Mouse (Mus musculus) intestine, embryonic 14.5 days (tissue): ENCODE data around the gene Por. TPM values are rescaled to one million over a fixed set of nuclear protein-coding genes. Genes with fewer than 3 reads are reported as not detected.

Experiments used
- ATAC-seq: fragments of 200-750 bp; cut with Nextera tagmentation; replicated peaks from 2 replicates; pipeline ENCODE4 v1.8.0; 2017; ENCODE audit warnings: low read depth, moderate number of reproducible peaks, moderate TSS enrichment, moderate library complexity; ENCODE audit not compliant: low FRiP score, low TSS enrichment
- DNase-seq: peaks from one replicate; pipeline ENCODE4 v3.0.0-alpha.2; 2018; ENCODE audit warnings: low spot score
- H3K27ac ChIP-seq: fragments of 300-500 bp; sonication (generic); 2 replicates; pipeline ENCODE4 v1.5.1; 2014; ENCODE audit warnings: low read depth, mild to moderate bottlenecking, control low read depth
- H3K27me3 ChIP-seq: fragments of 300-500 bp; sonication (generic); replicated peaks from 2 replicates; pipeline ENCODE4 v1.6.1; 2014; ENCODE audit warnings: low read length, control low read depth; ENCODE audit not compliant: control insufficient read depth, insufficient read depth
- H3K36me3 ChIP-seq: fragments of 300-500 bp; sonication (generic); 2 replicates; pipeline ENCODE4 v1.6.1; 2014; ENCODE audit warnings: low read length, control low read depth; ENCODE audit not compliant: control insufficient read depth, insufficient read depth
- H3K4me1 ChIP-seq: fragments of 300-500 bp; sonication (generic); replicated peaks from 2 replicates; pipeline ENCODE4 v1.6.1; 2014; ENCODE audit warnings: low read length, control low read depth, mixed read lengths; ENCODE audit not compliant: control insufficient read depth, insufficient read depth
- H3K4me2 ChIP-seq: fragments of 300-500 bp; sonication (generic); 2 replicates; pipeline ENCODE4 v1.6.1; 2014; ENCODE audit warnings: low read length
- H3K4me3 ChIP-seq: fragments of 300-500 bp; sonication (generic); 2 replicates; pipeline ENCODE4 v1.5.1; 2014; ENCODE audit warnings: low read depth, low read length, control low read depth, mixed read lengths
- H3K9ac ChIP-seq: fragments of 300-500 bp; sonication (generic); 2 replicates; pipeline ENCODE4 v1.6.1; 2014; ENCODE audit warnings: mild to moderate bottlenecking, low read length
- H3K9me3 ChIP-seq: fragments of 300-500 bp; sonication (generic); 2 replicates; pipeline ENCODE4 v1.6.1; 2016; ENCODE audit warnings: low read length, control low read depth; ENCODE audit not compliant: control insufficient read depth
- WGBS: fragments of 180-500 bp; shearing (Covaris S2); extraction: QIAGEN DNeasy Blood & Tissue Kit; methylation state at CpG from one replicate; pipeline ENCODE4 v1.1.7; 2014; 5-methylcytosine and 5-hydroxymethylcytosine counted together
- polyA plus RNA-seq: library from polyadenylated mRNA; unstranded; fragments of >200 nt; fragmentation: Nextera tagmentation; extraction: Ambion mirVana; gene quantifications from 2 replicates; pipeline ENCODE4 v1.2.1, GENCODE M21; 2014

Por gene
- polyA plus RNA-seq, 1 experiment from 2014 or later = 66.5 TPM

DNA sequence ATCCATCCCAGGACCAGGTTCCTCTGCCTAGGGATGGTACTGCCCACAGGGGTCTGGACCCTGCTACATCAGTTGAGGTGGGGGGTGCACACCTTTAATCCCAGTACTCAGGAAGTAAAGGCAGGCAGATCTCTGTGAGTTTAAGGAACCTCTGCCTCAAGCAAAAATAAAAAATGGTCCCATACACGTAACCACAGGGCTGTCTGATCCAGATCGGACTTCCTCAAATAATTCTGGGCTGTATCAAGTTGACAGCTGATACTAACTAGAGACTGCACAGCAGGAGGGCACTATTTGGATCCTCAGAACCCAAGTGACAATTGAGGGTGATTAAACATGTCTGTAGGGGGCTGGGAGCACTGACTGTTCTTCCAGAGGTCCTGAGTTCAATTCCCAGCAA is 7.4 kb downstream of the Por start:
- Histone ChIP-seq H3K4me2 (no peak overlapping the region), H3K9me3 (no peaks in the 10 kb centered on the region)
- no peak for ATAC-seq

DNA sequence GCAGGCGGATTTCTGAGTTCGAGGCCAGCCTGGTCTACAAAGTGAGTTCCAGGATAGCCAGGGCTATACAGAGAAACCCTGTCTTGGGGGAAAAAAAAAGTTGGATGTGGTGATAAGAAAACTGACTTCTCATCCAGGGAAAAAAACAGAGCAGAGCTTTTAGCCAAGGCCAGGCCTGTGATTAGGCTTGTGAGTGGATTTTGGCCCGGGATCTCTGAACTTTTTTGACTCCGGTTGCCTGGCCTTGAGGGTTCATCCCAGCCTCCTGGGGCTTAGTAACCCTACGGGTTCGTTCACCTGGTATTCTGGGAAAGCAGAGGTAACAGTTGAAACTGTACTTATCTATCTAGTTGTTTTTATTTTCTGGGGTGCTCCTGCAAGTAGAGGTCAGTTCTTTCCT is 8.6 kb downstream of the Por start:
- H3K36me3 ChIP-seq = no peaks in the 10 kb centered on the region
- no peak overlapping the region for H3K9ac ChIP-seq
- WGBS = 92% methylated on average over 6 of the region's 6 CpGs
- H3K4me2 ChIP-seq = no peak overlapping the region
- no peaks in the 10 kb centered on the region for H3K27me3 ChIP-seq
- no peaks in the 10 kb centered on the region for H3K9me3 ChIP-seq
- H3K27ac ChIP-seq = no peak overlapping the region
- peaks cover 10% of the 10 kb centered on the region for H3K4me1 ChIP-seq
- DNase-seq (no peak), ATAC-seq (no peak)
- H3K4me3 ChIP-seq = no peak overlapping the region

More for the DNA sequence above, 7.4 kb downstream of the Por start:
- no peak overlapping the region for H3K4me3 ChIP-seq
- no peaks in the 10 kb centered on the region for H3K36me3 ChIP-seq
- no peak for DNase-seq
- no peaks in the 10 kb centered on the region for H3K27me3 ChIP-seq
- no peak overlapping the region for H3K9ac ChIP-seq
- peaks cover 10% of the 10 kb centered on the region for H3K4me1 ChIP-seq
- 43% methylated on average over 2 of the region's 2 CpGs for WGBS
- H3K27ac ChIP-seq = no peak overlapping the region

DNA sequence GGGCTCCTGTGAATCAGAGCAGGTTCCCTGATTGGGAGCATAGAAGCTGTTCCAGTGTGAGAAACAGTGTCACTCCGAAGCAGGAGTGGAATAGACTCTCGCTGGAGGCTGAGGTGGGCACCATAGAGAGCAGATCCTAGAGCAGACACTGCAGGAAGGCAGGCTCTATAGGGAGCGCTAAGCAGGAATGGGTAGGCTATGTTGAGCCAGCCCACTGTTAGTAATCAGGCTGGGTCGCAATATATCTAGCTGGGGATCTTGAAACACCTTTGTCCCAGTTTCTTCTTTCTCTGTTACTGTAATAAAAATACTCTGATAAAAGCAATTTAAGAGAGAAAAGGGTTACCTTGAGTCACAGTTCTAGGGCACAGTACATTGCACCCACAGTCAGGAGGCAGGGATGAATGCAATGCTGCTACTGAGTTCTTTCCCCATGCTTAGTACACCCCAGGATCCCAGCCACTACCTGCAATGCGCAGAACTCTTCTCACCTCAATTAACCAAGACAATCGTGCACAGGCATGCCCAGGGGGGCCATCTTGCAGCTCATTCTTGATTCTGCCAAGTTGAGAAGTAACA is 11.2 kb downstream of the Por start:
- no peaks in the 10 kb centered on the region for H3K9me3 ChIP-seq
- no peak overlapping the region for H3K27ac ChIP-seq
- H3K4me1 ChIP-seq = no peaks in the 10 kb centered on the region
- no peaks in the 10 kb centered on the region for H3K27me3 ChIP-seq
- ATAC-seq (no peak), DNase-seq (no peak)
- H3K4me3 ChIP-seq = no peak overlapping the region
- WGBS = 79% methylated on average over 6 of the region's 6 CpGs
- H3K36me3 ChIP-seq = no peaks in the 10 kb centered on the region
- H3K9ac ChIP-seq = no peak overlapping the region
- H3K4me2 ChIP-seq = no peak overlapping the region

DNA sequence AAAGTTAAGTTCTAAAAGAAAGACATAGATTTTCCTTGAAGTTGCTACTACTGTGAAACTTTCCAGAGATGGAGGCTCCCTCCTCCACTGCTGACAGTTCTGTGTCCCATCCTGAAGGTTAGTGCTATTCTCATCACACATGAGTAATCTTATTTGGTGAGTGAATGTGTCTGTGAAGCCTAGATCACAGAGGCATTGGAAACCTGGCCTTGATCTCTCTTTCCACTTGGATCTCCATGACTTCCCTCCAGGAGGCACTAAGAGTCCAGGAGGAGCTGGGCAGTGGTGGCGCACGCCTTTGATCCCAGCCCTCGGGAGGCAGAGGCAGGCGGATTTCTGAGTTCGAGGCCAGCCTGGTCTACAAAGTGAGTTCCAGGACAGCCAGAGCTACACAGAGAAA is 12.2 kb downstream of the Por start:
- no peak overlapping the region for H3K4me2 ChIP-seq

DNA sequence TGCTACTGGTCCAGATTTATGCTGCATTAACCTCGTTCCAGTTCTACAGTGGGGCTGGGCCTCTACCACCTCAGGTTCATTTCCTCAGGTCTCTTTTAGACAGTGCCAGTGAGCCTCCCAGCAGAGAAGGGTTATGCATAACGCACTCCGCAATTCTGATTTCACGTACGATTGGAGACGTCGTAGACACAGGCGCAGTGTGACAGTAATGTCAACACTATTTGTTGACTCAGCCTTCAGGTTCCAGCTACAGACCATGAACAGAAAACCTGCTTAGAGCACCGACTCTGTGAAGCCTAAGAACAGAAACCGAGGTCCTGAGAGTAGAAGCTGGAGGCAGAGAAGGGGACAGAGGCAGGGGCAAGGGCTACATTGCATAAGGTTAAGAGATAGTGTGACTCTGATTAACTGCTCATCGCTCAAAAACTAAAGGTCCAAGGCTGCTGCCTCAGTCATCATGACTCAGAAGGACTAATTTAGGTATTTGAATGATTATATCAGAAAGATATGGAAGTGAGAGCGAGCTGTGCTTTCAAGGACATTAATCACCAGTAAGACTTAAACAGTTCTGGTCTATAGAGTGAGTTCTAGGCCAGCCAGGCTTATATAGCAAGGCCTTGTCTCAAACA is 13.2 kb downstream of the Por start:
- ATAC-seq = no peak
- no peak overlapping the region for H3K27ac ChIP-seq
- H3K36me3 ChIP-seq = no peaks in the 10 kb centered on the region
- no peak overlapping the region for H3K9ac ChIP-seq
- no peak overlapping the region for H3K4me3 ChIP-seq
- H3K27me3 ChIP-seq = no peaks in the 10 kb centered on the region
- no peaks in the 10 kb centered on the region; the same call in 1 of the 2 replicates for H3K4me1 ChIP-seq
- no peak for DNase-seq
- H3K9me3 ChIP-seq = no peaks in the 10 kb centered on the region
- H3K4me2 ChIP-seq = no peak overlapping the region
- WGBS = 76% methylated on average over 12 of the region's 12 CpGs

More for the DNA sequence above, 12.2 kb downstream of the Por start:
- no peaks in the 10 kb centered on the region for H3K27me3 ChIP-seq
- ATAC-seq (no peak), DNase-seq (no peak)
- H3K4me1 ChIP-seq = no peaks in the 10 kb centered on the region
- WGBS = 100% methylated on average over 5 of the region's 5 CpGs
- no peak overlapping the region for H3K4me3 ChIP-seq
- H3K9me3 ChIP-seq = no peaks in the 10 kb centered on the region
- no peak overlapping the region for H3K27ac ChIP-seq
- H3K36me3 ChIP-seq = no peaks in the 10 kb centered on the region
- H3K9ac ChIP-seq = no peak overlapping the region

DNA sequence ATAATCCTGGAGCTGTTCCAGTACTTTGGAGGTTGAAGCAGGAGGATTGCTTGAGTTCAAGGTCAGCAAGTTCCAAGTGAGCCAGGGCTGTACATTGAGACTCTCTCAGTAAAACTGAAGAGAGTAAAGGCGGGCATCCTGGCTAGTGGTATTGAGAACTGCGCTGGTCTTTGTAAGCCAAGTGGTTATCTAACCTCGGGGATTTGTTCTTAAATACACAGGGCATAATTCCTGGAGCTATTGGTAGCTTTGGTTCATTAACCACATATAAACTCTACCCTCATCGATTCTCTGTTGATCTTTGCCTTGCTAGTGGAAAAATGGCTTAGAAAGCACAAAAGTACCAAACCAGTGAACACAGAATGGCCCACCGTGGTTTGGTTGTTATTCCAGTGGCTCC is 20.6 kb downstream of the Por start:
- Histone ChIP-seq H3K36me3 (no peaks in the 10 kb centered on the region), H3K4me1 (peaks cover 8% of the 10 kb centered on the region; the same call in 1 of the 2 replicates), H3K9me3 (no peaks in the 10 kb centered on the region), H3K9ac (no peak overlapping the region), H3K27ac (no peak overlapping the region), H3K4me2 (peak overlapping the region; percentile 98), H3K4me3 (no peak overlapping the region), H3K27me3 (no peaks in the 10 kb centered on the region)
- WGBS = 87% methylated on average over 5 of the region's 5 CpGs
- DNase-seq (no peak), ATAC-seq (no peak)

DNA sequence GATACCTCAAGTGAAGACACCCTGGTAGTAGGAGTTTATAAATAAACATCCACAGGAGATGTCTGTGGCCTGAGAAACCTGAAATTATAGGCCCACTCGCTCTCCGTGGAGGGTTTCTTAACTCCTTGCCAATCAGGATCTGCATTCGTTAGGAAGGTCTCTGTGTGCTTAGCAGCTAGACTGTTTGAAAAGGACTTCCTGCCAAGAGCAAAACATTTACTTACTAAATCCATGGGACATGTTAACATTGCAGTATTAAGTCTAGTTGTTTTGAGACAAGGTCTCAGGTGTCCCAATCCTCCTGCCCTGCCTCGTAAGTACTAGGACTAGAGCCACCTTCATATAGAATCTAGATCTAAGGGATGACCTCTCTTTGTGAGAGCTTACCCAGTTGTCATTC is 21.4 kb downstream of the Por start:
- DNase-seq (no peak), ATAC-seq (no peak)
- WGBS = 70% methylated on average over 4 of the region's 4 CpGs
- Histone ChIP-seq H3K9ac (no peak overlapping the region), H3K4me1 (peaks cover 8% of the 10 kb centered on the region; the same call in 1 of the 2 replicates), H3K4me2 (no peak overlapping the region), H3K27ac (no peak overlapping the region), H3K36me3 (no peaks in the 10 kb centered on the region), H3K4me3 (no peak overlapping the region), H3K27me3 (no peaks in the 10 kb centered on the region), H3K9me3 (no peaks in the 10 kb centered on the region)

DNA sequence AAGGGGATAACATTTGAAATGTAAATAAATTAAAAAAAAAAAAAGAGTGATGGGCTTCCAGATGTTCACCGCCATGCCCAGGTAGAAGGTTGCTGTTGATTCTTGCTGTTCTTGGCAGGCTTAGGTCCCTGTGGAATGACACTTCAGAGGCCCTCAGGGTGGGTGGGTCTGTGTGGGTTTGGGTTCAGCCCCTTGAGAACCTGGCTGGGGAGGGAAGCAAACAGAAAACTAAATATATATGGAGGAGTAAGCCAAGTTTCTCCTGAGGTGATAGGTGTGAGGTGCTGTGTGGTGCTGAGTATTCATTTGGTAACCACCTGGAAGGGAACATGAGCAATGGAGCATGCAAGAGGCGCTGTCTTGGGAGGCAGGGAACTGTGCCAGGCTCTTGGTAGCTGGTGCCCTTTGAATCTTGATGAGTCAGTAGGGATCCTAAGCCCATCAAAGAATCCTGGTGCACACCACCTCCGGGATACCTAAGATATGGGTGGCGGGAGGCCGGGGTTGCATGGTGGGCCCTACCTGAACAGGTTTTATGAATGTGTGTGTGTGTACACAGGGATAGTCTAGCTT is 23.5 kb downstream of the Por start:
- 92% methylated on average over 5 of the region's 5 CpGs for WGBS
- Histone ChIP-seq H3K4me1 (peaks cover 8% of the 10 kb centered on the region; the same call in 1 of the 2 replicates), H3K4me2 (no peak overlapping the region), H3K9me3 (no peaks in the 10 kb centered on the region), H3K36me3 (no peaks in the 10 kb centered on the region), H3K27me3 (no peaks in the 10 kb centered on the region), H3K27ac (no peak overlapping the region), H3K4me3 (no peak overlapping the region), H3K9ac (no peak overlapping the region)
- ATAC-seq = no peak
- no peak for DNase-seq
